In genomic region chr17:30804955-30805354, GRCm38 (mm10) we compare ENCODE assay signal across 16 mouse cellular contexts.
DNase-seq lines count a peak whose midpoint lies in the region; ATAC-seq and TF ChIP-seq lines count a peak whose summit lies in the region.
"Had no signal": no experiment of that assay in that cellular context is flagged by ENCODE, and none has a peak within 500 bp of the region (broad histone marks: within the 10 kb centered on the region; RNA-seq: fewer than 3 reads in every experiment).

No protein-coding gene starts in this region.

- peak overlapping the region; percentile 21; the same call in 1 of the 2 replicates for H3K4me2 ChIP-seq in hindbrain, postnatal 0 days (ENCODE audit: low read depth, low read length)
- no peak overlapping the region for H3K4me2 ChIP-seq in neural tube, embryonic 14.5 days (ENCODE audit: low read depth, low read length)

- 0 out of 2 replicates have a peak, but pooled peaks cover 1% of the 10 kb centered on the region for H3K27me3 ChIP-seq in cerebellum, adult 2 months (ENCODE audit: control insufficient read depth, insufficient read depth, low read length)
- H3K27me3 ChIP-seq in hindbrain, postnatal 0 days (ENCODE audit: insufficient read depth, low read length), result no peaks in the 10 kb centered on the region
- no peaks in the 10 kb centered on the region for H3K27me3 ChIP-seq in neural tube, embryonic 14.5 days (ENCODE audit: control insufficient read depth, insufficient read depth, low read length)

- 0 out of 2 replicates have a peak, but pooled peaks have one; percentile 2 for ATAC-seq in hindbrain, postnatal 0 days
- ATAC-seq in neural tube, embryonic 14.5 days (ENCODE audit: low read depth), result peak; percentile 50; the same call in 1 of the 2 replicates
- ATAC-seq: intestine, embryonic 16.5 days; liver, postnatal 0 days had no signal

- TF ChIP-seq POLR2A in cerebellum, adult 2 months (IDR thresholded peaks at IDR 0.05; ENCODE audit: borderline replicate concordance, insufficient read depth, low read length), result no peak

- H3K27ac ChIP-seq in cerebellum, adult 2 months (ENCODE audit: insufficient read depth, low read length), result no peak overlapping the region
- H3K27ac ChIP-seq in hindbrain, postnatal 0 days, result no peak overlapping the region
- peak overlapping the region; percentile 61; the same call in 1 of the 2 replicates for H3K27ac ChIP-seq in neural tube, embryonic 14.5 days (ENCODE audit: low read depth, low read length)
- H3K27ac ChIP-seq: macrophage had no signal

- no peak for TF ChIP-seq CTCF in cerebellum, adult 2 months (IDR thresholded peaks at IDR 0.05; ENCODE audit: borderline replicate concordance, insufficient read depth, low read depth, low read length)
- TF ChIP-seq CTCF in hindbrain, postnatal 0 days (IDR thresholded peaks at IDR 0.05; ENCODE audit: low read depth), result no peak

- WGBS in cerebellum, adult 2 months, result 26% methylated on average over 8 of the region's 8 CpGs
- WGBS in hindbrain, postnatal 0 days, result 13% methylated on average over 8 of the region's 8 CpGs
- WGBS in neural tube, embryonic 14.5 days, result 22% methylated on average over 8 of the region's 8 CpGs

- no peaks in the 10 kb centered on the region for H3K36me3 ChIP-seq in hindbrain, postnatal 0 days (ENCODE audit: insufficient read depth, low read length)
- H3K36me3 ChIP-seq in neural tube, embryonic 14.5 days (ENCODE audit: control insufficient read depth, insufficient read depth, low read length), result no peaks in the 10 kb centered on the region

- peaks cover 4% of the 10 kb centered on the region for H3K4me1 ChIP-seq in cerebellum, adult 2 months (ENCODE audit: control insufficient read depth, insufficient read depth, low read length)
- H3K4me1 ChIP-seq in hindbrain, postnatal 0 days (ENCODE audit: insufficient read depth, low read length), result peaks cover 14% of the 10 kb centered on the region
- peaks cover 31% of the 10 kb centered on the region; the same call in 1 of the 2 replicates for H3K4me1 ChIP-seq in neural tube, embryonic 14.5 days (ENCODE audit: control insufficient read depth, insufficient read depth, low read length)

- DNase-seq in cerebellum, postnatal 10 days, result peak; percentile 71 to 80
- no peak for DNase-seq in cerebellum, adult 2 months
- peak; percentile 55 for DNase-seq in left cerebral cortex, postnatal 4 days
- no peak for DNase-seq in left cerebral cortex, postnatal 14 days (ENCODE audit: low spot score in 2 of 2)
- DNase-seq in hindbrain, postnatal 0 days (ENCODE audit: low spot score), result peak; percentile 31
- DNase-seq in urinary bladder, postnatal 25 days (ENCODE audit: low spot score), result no peak
- no peak for DNase-seq in heart, postnatal 36 days
- DNase-seq: adrenal gland, postnatal 14 days; cerebellum, postnatal 36 days; kidney, postnatal 14 days; liver, postnatal 0 days; right cerebral cortex, postnatal 14 days; thymus, postnatal 4 days had no signal

- intact Hi-C loops in left cerebral cortex, postnatal 4 days (cut with DNase I), result loop anchor here (10.0 kb wide), 1 partner anchor 60 kb away; no protein-coding TSS in a partner anchor
- intact Hi-C loops in left cerebral cortex, postnatal 14 days (cut with DNase I), result loop anchor here (5.0 kb wide), 1 partner anchor 58 kb away; no protein-coding TSS in a partner anchor
- intact Hi-C loops in heart, postnatal 36 days (cut with DNase I), result no loop called here

- H3K4me3 ChIP-seq in cerebellum, adult 2 months (replicated peaks; ENCODE audit: insufficient read depth, low read depth, low read length), result no peak overlapping the region
- no peak overlapping the region for H3K4me3 ChIP-seq in hindbrain, postnatal 0 days (ENCODE audit: low read length)
- H3K4me3 ChIP-seq in neural tube, embryonic 14.5 days (ENCODE audit: low read depth, low read length), result no peak overlapping the region

- H3K9ac ChIP-seq in hindbrain, postnatal 0 days (replicated peaks; ENCODE audit: low read length), result no peak overlapping the region; the same call in 1 of the 2 replicates
- no peak overlapping the region for H3K9ac ChIP-seq in neural tube, embryonic 14.5 days (replicated peaks; ENCODE audit: low read depth, low read length)
- H3K9ac ChIP-seq: liver, postnatal 0 days had no signal

- no peaks in the 10 kb centered on the region for H3K9me3 ChIP-seq in hindbrain, postnatal 0 days (ENCODE audit: low read length)
- no peaks in the 10 kb centered on the region for H3K9me3 ChIP-seq in neural tube, embryonic 14.5 days (ENCODE audit: control insufficient read depth, low read length)

Comparison
In these comparisons a context has a peak if more than half of its experiments do, and no peak if none do; other contexts are left out.
1. DNase-seq: peak in cerebellum, postnatal 10 days (2 of 2), left cerebral cortex, postnatal 4 days (single experiment) and hindbrain, postnatal 0 days (single experiment); none in cerebellum, adult 2 months (0 of 2), left cerebral cortex, postnatal 14 days (0 of 2), urinary bladder, postnatal 25 days (single experiment) and heart, postnatal 36 days (0 of 2).